Mouse (Mus musculus): ENCODE measurements around the gene Pdgfd.

The Pdgfd gene

DNA sequence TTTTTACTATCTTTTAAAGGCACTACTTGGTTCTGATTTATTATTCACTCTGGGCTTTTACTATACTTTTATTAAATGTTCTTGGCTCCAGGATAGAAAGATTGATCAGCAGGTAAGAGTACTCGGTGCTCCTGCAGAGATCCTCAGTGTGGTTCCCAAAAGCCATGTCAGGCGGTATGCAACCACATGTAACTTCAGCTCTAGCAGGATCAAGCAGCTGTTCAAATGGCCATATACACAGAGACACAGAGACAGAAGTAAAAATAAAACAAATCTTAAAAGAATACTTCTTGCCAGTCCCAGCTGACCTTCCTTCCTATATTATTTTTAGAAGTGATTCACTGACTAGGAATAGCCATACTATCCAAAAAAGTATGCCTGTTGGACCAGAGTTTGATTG, 157.0 kb downstream of the Pdgfd start:
- DNase-seq, result no peak

DNA sequence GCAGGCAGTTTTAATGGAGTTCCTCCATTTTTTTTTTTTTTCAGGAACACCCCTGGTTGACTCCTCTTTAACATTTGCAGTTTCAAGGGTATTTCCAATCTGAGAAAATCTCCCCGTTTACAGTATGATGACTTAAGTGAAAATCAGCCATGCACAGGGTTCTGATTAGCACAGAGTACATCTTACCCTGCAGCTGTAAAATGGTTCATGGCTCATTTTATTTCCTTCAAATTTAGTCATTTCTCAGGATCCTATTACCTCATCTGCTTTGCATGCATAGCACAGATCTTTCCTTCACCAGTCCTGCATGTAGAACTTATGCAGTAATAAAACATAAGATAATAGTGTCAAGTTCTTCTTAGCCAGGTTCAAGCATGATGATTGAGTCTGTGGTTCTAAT, 165.1 kb downstream of the Pdgfd start:
- no peak for DNase-seq

DNA sequence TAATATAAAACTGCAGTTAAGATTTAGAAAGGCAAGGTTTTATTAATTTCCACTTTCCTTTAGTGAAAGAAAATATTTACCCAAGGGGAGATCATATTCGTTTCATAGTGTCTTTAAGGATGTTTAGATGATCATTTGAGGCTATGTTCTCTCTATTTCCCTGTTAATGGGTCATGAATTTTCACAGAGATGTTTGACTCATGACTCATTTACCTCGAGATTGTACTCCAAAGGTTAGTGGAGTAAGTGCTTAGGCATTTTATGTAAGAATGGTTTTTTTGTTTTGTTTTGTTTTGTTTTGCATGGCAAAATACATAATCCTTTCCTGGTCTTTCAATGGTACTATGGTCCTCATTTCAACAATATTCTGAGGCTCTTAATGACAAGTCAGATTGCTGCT, 167.9 kb downstream of the Pdgfd start:
- no peak for DNase-seq

DNA sequence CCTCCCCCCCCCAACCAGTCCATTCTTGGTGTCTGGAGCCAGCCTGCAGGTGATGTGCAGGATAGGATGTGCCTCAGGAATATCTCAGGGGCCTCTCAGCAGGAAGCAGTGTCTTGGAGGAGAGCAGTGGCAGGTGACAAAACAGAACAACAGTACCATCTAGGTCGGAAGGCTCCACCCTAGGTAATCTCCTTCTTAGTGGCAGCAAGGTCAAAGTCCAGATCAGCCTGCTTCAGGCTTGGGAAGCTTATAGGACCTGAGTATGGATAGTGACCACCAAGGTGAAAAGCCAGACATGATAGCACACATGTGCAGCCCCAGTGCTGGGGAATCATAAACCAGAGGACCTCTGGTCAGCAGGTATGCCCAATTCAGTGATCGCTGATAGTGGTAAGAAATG, 169.5 kb downstream of the Pdgfd start:
- no peak for DNase-seq

DNA sequence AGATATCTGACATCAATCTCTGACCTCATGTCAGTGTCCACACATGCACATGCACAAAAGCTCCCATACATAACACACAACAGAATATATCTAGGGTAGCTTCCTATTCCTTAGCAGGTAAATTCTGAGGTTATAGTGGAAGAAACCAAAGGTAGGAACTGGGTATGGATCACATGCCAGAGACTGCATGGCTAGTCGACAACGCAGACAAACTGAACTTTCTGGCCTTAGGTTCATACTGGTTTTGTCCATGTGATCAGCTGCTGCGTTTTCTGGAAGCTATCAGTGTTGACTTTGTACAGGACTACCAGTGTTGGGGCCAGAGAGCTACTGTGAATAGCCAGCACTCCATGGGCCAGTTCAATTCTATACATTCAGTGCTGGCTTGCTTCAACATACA, 170.0 kb downstream of the Pdgfd start:
- DNase-seq, result no peak

DNA sequence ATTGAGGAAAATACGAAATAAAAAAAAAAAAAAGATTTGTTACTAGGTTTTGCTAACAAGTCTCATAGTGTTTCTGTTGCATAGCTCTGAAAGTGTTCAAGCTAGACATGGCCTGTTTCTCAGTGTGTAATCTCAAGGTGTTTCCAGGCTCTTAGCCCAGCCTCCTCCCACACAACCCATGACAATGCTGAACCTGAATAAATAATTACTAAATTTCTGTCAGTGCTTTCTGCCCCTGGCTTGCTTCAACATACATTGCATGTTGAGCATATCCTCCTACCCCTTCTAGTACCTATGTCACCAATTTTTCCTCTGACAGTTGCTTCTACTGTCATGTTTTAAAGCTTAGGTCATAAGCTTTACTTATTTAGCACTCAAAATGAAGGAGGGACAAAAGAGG, 171.0 kb downstream of the Pdgfd start:
- no peak for DNase-seq

DNA sequence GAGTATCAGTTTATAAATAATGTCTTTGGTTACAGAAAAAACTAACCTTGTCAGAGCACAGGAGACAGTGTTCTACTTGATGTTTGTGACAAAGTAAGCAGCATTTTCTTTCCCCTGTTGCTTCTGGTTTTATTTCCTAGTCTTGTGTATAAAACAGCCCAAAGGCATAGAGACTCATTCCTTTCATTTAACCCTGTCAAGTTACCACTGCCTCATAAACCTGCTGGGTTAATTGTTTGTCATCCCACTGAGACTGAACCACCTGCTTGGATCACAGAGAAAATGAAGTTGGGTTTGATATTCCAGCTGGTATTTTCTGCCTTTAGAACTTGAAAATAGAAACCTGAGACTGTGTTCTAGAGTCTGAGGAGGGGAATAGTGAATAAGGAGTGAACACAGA, 172.4 kb downstream of the Pdgfd start:
- no peak for DNase-seq

DNA sequence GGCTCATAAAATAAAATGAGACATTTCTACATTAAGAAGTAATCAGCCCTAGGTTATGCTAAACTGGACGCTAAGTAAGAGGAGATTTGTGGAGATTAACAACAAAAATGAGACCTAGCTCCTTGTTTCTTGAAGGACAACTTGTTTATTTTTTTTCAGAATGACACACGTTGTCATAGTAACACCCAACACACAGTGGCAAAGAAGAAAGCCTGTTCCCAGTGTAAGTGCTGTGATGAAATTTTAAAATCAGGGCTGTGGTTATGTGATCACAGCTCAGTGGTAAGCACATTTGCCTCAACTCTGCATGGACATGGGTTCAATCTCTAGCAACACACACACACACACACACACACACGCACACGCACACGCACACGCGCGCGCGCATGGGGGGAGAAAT, 174.5 kb downstream of the Pdgfd start:
- DNase-seq, result no peak

DNA sequence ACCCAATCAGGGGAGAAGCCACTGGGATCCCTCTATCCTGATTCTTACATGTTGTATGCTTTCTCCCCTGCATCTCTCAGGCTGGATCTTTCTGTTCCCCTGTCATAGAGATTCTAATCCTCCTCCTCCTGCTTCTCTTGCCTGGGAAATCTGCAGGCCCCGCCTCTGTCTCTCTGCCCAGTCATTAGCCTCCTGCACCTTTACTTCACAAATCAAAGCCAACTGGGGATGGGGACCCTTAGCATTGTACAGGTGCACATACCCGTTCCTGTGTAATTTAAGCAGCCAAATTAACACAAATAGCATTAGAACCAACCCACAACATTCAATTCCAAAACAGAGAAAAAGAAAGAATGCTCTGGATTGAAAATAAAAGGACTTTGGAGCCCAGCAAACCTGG, 176.1 kb downstream of the Pdgfd start:
- no peak for DNase-seq

DNA sequence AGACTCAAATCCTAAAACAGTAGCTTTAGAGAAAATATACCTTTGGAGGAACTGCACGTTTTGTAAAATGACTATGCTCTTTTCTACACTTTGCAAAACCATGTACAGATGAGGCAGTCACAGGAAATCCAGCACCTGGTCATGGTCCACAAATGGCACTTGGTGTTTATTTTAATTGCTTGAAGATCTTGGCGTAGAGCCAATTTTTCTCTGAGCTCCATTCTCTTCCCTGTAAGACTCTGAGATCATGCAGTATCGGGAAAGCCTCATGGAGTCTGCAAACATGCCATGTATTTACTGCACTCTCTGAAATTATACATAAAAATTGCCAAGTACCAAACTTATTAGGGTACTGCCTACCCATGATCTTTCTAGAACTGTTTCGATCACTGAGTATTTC, 176.5 kb downstream of the Pdgfd start:
- no peak for DNase-seq

DNA sequence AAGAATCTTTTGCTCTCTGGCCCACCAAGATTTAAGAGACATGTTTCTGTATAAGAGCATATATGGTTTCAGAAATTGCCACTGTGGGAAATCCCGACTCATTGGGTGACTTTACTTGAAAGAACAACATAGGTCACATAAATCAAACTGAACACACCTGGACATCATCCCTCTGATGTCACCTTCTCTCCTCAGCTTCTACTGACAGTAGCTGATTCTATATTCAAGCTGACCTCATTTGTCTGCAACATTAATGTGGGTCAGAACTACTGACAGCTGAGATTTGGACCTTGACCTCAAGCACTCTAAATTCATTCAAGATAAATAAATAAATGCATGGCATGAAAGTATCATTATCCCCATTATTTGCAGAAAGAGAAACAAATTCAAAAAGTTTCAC, 177.0 kb downstream of the Pdgfd start:
- DNase-seq, result no peak

DNA sequence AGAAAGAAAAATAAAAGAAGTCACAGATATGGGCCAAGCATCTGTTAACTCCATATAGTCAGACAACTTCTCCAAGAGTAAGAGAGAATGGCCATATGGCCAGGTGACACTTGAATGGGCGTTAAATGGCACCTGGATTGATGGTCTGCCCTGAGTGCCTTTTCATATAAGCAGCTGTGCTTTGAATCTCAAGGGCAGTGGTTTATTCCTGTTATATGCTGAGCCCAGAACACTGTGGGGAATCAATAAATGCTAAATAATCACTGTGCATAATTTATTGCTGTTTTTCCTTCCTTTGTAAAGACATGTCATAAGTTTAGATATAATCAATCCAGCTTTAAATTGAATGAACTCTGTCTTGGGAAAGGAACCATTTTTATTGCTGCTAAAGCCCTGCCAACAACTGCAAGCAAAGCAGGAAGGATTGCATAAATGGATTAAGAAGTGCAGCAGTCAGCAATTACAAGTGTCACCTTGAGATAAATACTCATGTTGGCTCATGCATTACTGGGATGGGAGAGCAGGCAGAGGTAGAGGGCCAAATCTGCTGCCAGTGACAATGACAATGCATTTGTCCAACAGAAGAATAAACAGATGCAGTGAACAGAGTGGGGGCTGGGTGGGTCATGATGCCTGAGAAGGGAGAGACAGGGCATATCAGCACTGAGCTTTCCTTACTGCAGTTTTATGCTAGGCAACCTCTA, 185.0 kb downstream of the Pdgfd start:
- DNase-seq, result no peak

DNA sequence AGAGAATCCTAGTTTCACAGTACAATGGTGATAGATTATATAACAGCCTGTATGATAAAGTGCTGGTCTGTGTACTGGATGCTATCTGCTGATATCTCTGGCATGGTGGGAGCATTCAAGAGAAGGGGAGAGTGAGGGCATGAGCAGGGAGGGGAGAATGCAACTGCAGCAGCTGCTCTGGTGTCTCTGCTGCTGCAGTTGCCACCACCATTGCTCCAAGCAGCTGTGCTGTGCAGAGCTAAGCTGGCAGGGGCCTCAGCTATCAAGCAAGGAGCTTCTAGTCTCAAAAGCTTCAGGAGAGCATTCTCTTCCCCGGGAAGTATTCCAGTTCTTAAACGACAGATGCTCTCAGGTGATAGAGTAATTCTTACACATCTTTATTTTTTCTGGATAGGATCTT, 192.4 kb downstream of the Pdgfd start:
- DNase-seq, result no peak

DNA sequence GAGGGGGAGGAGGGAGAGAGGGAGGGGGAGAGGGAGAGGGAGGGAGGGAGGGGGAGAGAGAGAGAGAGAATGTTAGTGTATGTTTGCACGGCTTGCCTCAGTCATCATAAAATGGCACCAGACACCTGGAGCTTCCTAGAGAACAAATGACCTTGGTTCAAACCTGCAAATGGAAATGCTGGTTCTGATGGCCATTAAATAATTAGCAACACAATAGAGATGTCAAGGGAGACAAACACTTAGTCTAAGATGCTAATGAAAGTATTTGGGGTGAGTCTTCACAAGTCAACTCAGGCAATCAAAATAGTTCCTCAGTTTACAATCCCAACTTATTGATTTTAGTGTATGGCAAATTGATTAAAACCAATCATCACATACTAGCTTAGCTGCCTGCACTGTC, 198.2 kb downstream of the Pdgfd start:
- no peak for DNase-seq

DNA sequence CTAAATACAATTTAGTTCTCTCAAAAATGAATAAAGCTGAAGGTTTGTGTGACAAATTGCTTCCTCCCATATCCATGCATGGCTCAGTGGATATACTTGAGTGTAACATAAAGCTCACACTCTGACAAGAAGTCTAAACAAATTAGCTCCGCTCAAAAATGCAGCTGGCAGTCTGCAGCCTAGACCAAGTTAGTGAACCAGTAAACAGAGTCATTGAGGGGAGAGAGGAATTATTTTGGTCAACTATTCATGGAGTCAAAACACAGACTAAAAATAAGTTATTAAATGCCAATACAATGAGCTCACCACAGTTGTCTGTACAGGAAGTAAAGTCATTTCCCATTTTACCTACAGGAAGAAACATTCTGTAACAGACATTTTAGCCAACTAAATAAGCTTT, 233.4 kb downstream of the Pdgfd start:
- DNase-seq, result no peak

DNA sequence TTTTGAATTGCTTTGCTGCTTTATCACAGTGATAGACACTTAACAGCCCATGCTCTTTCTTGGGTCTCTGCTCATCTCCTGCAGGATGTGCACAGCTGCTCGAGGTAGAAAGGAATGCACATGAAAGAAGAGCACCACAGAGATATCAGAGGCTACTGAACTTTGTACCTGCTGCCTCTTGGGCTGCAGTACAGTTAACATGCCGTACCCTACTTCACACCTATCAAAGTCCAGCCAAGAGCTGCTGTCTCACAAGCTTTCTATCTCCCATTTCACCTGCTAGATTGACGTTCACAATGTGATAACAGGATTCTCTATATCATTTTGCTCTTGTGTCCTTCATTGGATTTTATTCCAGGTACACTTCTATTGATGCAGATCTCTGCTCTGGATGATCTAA, 238.2 kb downstream of the Pdgfd start:
- DNase-seq, result peak; percentile 7

DNA sequence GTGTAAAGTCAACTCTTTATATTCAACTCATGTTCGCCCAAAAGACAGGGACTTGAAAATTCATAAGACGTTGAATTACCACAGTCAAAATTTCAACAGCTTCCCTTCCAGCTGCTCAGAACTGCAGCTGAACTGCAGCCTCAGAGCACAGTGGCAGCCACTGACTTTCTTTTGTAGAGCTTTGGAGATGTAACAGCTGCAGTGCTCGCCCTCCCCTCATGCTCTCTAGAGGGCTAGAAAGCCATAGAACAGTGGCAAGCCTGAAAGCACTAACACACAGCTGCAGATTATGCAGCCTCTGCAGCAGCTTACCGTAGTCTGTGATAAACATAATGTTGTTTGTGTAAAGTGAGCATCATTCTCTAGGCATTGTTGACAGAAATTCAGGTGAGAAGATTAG, 239.6 kb downstream of the Pdgfd start:
- peak; percentile 24 for DNase-seq

DNA sequence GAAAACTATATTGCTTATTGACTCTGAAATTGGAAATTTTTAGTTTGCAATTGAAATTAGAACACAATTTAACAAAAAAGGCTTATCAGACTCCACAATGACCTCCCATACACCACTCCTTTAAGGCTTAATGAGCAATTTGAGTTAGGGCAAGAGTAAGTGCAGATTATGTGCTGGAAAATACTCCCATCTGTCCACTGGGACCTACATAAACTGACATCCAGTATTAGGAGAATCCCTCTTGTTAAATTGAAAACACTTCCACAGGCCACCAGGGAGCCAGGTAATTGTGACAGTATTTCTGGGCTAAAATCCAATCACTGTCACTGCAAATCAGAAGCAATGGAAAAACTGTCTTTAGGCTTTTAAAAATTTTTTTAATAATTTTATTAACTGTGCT, 256.2 kb downstream of the Pdgfd start:
- no peak for DNase-seq
